Mouse (Mus musculus): ENCODE measurements around the gene Lbr. TPM values are rescaled to one million over a fixed set of nuclear protein-coding genes. Genes with fewer than 3 reads are reported as not detected.

Lbr gene
- 51.2 and 60.6 TPM in 2 replicates for polyA plus RNA-seq (2015; fragmentation: Nextera tagmentation; extraction: Ambion mirVana)

DNA sequence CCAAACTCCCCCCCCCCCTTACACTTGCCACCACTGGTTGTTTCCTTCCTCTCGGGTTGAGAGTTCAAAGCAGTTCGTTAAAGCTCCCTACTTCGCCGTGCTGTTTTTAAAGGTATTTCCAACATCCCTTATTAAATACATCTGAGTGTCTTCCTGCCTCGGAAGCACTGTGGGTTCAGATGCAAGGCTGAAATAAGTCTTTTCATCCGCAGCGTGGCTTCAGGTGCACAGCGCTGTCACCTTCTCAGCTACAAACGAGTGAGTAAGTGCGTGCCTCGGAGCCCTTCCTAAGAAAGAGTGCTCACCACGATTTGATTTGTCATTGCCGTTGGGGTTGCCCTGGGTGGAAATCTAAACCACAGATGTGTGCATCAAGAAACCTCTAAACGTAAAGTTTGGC is at the start of gene Lbr:
Lbr (minus strand) TSS at position 266 of the 400 bp plus-strand sequence.
- no peaks in the 10 kb centered on the region for H3K9me3 ChIP-seq (ENCODE audit: control insufficient read depth, low read length)
- peak within 1 kb of the TSS; percentile 87 for H3K4me2 ChIP-seq (ENCODE audit: low read length)
- peak within 1 kb of the TSS; percentile 68 for H3K4me3 ChIP-seq (replicated peaks; ENCODE audit: low read length)
- ATAC-seq: peak; percentile 1; the same call in 1 of the 2 replicates
- H3K27me3 ChIP-seq (replicated peaks; ENCODE audit: control insufficient read depth, insufficient read depth, low read length): no peaks in the 10 kb centered on the region
- peak within 1 kb of the TSS; percentile 79 for H3K27ac ChIP-seq (ENCODE audit: low read length)
- peaks cover 27% of the 10 kb centered on the region for H3K4me1 ChIP-seq (replicated peaks; ENCODE audit: control insufficient read depth, insufficient read depth, low read length)
- 2% methylated on average over 14 of the region's 14 CpGs for WGBS
- H3K9ac ChIP-seq (replicated peaks; ENCODE audit: low read depth, low read length): peak within 1 kb of the TSS; percentile 87
- H3K36me3 ChIP-seq (ENCODE audit: control insufficient read depth, insufficient read depth): 0 out of 2 replicates have a peak, but pooled peaks cover 2% of the 10 kb centered on the region

DNA sequence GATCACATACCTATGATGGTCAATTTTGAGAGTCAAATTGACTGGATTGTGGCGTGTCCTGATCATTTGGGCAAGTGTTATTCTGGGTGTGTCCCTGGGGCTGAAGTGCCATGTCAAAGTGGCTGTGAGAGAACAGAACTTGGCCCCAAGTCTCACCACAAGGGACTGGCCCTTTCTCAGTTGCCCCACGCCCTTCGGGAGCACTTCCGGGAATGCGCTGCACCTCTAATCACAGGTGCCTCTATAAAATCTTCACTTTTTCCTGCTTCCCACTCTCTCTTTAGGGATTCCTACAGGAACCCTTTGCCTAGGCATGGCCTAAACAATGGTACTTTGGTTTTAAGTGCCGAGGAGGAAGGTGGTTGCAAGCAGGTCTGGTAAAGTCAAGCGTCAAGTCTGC is 46.8 kb upstream of the Lbr start:
- 92% methylated on average over 7 of the region's 7 CpGs for WGBS
- H3K36me3 ChIP-seq (ENCODE audit: control insufficient read depth, insufficient read depth): no peaks in the 10 kb centered on the region
- H3K4me1 ChIP-seq (replicated peaks; ENCODE audit: control insufficient read depth, insufficient read depth, low read length): peaks cover 6% of the 10 kb centered on the region
- H3K9me3 ChIP-seq (ENCODE audit: control insufficient read depth, low read length): no peaks in the 10 kb centered on the region
- ATAC-seq: no peak
- H3K4me2 ChIP-seq (ENCODE audit: low read length): no peak overlapping the region
- H3K4me3 ChIP-seq (replicated peaks; ENCODE audit: low read length): no peak overlapping the region
- H3K27me3 ChIP-seq (replicated peaks; ENCODE audit: control insufficient read depth, insufficient read depth, low read length): no peaks in the 10 kb centered on the region
- H3K9ac ChIP-seq (replicated peaks; ENCODE audit: low read depth, low read length): no peak overlapping the region
- no peak overlapping the region for H3K27ac ChIP-seq (ENCODE audit: low read length)

DNA sequence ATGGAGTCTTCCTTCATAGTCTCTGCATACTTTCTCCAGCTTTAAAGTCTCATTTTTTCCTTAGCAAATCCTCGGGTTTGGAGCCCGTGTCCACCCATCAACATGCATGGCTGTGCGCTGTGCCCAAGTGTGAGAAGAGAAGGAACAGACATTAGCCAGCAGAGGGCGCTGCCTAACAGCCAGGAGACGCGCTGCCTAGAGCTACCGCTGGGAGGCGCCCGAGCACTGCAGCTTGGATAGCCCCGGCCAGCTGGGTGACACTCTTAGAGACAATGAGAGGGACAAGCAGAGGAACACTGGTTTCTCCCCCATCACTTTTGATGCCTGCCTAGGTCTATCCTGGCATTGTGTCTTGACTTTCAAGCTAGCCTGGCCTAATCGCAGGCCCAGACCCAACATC is 46.0 kb upstream of the Lbr start:
- WGBS: 6% methylated on average over 11 of the region's 11 CpGs
- peaks cover 3% of the 10 kb centered on the region for H3K4me1 ChIP-seq (replicated peaks; ENCODE audit: control insufficient read depth, insufficient read depth, low read length)
- H3K27me3 ChIP-seq (replicated peaks; ENCODE audit: control insufficient read depth, insufficient read depth, low read length): no peaks in the 10 kb centered on the region
- H3K27ac ChIP-seq (ENCODE audit: low read length): no peak overlapping the region
- no peaks in the 10 kb centered on the region for H3K9me3 ChIP-seq (ENCODE audit: control insufficient read depth, low read length)
- peak; percentile 76 for ATAC-seq
- H3K36me3 ChIP-seq (ENCODE audit: control insufficient read depth, insufficient read depth): no peaks in the 10 kb centered on the region
- H3K4me2 ChIP-seq (ENCODE audit: low read length): no peak overlapping the region
- H3K4me3 ChIP-seq (replicated peaks; ENCODE audit: low read length): no peak overlapping the region
- 0 out of 2 replicates have a peak overlapping the region, but pooled peaks have one; percentile 12 for H3K9ac ChIP-seq (replicated peaks; ENCODE audit: low read depth, low read length)

DNA sequence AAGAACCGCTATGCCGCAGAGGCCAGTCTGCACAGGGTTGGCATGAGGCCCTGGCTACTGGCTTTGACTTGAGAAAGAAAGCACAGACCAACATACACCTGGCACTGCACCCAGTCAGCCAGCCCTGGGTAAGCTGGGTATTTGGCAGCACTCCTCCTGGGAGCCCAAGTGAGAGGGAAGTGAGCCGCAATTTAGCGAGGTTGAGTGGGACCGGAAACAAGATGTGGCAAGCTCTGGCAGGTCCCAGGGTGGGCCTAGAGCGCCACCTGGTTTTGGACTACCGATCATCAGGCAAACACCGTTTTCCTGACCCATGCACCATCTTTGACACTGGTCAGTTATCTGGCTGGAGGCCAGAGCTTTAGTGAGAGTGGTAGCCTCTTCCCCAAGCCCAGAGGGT is 38.7 kb upstream of the Lbr start:
- no peaks in the 10 kb centered on the region for H3K36me3 ChIP-seq (ENCODE audit: control insufficient read depth, insufficient read depth)
- H3K27me3 ChIP-seq (replicated peaks; ENCODE audit: control insufficient read depth, insufficient read depth, low read length): no peaks in the 10 kb centered on the region
- no peak overlapping the region for H3K9ac ChIP-seq (replicated peaks; ENCODE audit: low read depth, low read length)
- no peaks in the 10 kb centered on the region for H3K9me3 ChIP-seq (ENCODE audit: control insufficient read depth, low read length)
- 32% methylated on average over 8 of the region's 8 CpGs for WGBS
- H3K4me2 ChIP-seq (ENCODE audit: low read length): no peak overlapping the region
- H3K4me3 ChIP-seq (replicated peaks; ENCODE audit: low read length): no peak overlapping the region
- no peak overlapping the region for H3K27ac ChIP-seq (ENCODE audit: low read length)
- H3K4me1 ChIP-seq (replicated peaks; ENCODE audit: control insufficient read depth, insufficient read depth, low read length): peaks cover 16% of the 10 kb centered on the region
- ATAC-seq: peak; percentile 79

DNA sequence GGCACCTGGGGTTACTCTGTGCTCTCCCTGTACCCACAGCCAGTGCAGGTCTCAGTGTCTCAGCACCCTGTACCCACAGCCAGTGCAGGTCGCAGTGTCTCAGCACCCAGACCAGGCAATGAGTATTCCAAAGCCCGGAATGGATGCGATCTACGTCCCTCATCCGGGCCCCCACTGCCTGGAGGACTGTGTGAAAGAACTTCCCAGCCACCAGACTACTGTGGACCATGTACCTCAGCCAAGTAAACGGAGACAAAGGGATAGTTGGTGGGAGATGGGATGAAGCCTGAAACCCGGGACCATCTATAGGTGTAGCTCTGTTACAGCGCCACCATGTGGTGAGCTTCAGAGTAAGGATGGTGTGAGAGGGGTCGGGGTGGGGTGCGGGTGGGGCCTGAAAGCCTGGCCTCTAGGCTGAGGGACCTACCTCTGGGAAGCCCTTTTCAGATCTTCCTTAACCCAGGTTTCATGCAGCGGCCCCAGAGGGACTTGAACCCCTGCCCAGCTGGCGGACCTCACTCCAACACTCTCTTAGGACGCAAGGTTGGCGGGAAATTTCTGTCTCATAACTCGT is 38.0 kb upstream of the Lbr start:
- Histone ChIP-seq H3K4me3 (replicated peaks; ENCODE audit: low read length) (no peak overlapping the region), H3K27me3 (replicated peaks; ENCODE audit: control insufficient read depth, insufficient read depth, low read length) (no peaks in the 10 kb centered on the region), H3K36me3 (ENCODE audit: control insufficient read depth, insufficient read depth) (no peaks in the 10 kb centered on the region), H3K27ac (ENCODE audit: low read length) (no peak overlapping the region), H3K9ac (replicated peaks; ENCODE audit: low read depth, low read length) (no peak overlapping the region), H3K4me1 (replicated peaks; ENCODE audit: control insufficient read depth, insufficient read depth, low read length) (peaks cover 16% of the 10 kb centered on the region), H3K9me3 (ENCODE audit: control insufficient read depth, low read length) (no peaks in the 10 kb centered on the region), H3K4me2 (ENCODE audit: low read length) (no peak overlapping the region)
- ATAC-seq: peak; percentile 23; the same call in 1 of the 2 replicates
- 49% methylated on average over 15 of the region's 15 CpGs for WGBS

DNA sequence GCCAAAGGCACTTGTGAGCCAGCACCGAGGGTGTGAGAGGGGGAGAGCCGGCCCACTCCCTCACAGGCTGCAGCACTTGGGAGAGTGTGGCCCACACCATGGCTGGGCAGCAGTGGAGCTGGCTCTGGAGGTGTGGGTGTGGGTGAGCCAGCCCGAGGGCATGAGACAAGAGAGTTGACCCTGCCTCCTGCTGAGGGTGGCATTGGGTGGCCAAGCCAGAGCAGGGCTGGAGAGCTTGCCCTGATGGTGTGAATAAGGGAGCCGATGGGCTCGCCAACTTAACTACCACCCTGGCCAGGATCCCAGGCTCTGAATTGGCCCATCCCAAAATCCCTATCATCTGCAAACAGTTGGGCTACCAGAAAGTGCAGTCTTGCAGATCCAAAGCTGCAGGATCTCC is 35.6 kb upstream of the Lbr start:
- Histone ChIP-seq H3K27ac (ENCODE audit: low read length) (no peak overlapping the region), H3K9me3 (ENCODE audit: control insufficient read depth, low read length) (no peaks in the 10 kb centered on the region), H3K36me3 (ENCODE audit: control insufficient read depth, insufficient read depth) (no peaks in the 10 kb centered on the region), H3K9ac (replicated peaks; ENCODE audit: low read depth, low read length) (no peak overlapping the region), H3K27me3 (replicated peaks; ENCODE audit: control insufficient read depth, insufficient read depth, low read length) (no peaks in the 10 kb centered on the region), H3K4me1 (replicated peaks; ENCODE audit: control insufficient read depth, insufficient read depth, low read length) (peaks cover 16% of the 10 kb centered on the region), H3K4me2 (ENCODE audit: low read length) (no peak overlapping the region), H3K4me3 (replicated peaks; ENCODE audit: low read length) (no peak overlapping the region)
- ATAC-seq: peak; percentile 41
- WGBS: 65% methylated on average over 5 of the region's 5 CpGs

DNA sequence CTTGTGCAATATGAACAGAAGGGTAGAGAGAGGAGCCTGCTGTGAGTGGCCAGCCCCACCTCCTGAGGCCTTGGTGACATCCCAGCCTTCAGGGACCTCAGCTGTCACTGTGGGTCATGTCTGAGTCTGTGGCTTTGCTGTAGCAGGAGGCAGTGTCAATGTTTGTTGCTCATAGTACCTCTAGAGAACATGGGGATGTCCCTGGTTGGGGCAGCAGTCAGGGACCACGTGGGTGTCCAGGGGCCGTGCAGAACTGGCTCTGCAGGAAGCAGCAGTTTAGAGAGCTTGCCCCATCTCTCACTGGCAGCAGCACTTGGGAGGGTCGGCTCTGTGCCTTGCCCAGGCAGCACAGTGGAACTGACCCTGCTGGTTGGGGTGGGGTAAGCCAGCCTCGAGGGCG is 34.2 kb upstream of the Lbr start:
- Histone ChIP-seq H3K27ac (ENCODE audit: low read length) (no peak overlapping the region), H3K9ac (replicated peaks; ENCODE audit: low read depth, low read length) (no peak overlapping the region), H3K27me3 (replicated peaks; ENCODE audit: control insufficient read depth, insufficient read depth, low read length) (no peaks in the 10 kb centered on the region), H3K9me3 (ENCODE audit: control insufficient read depth, low read length) (no peaks in the 10 kb centered on the region), H3K4me3 (replicated peaks; ENCODE audit: low read length) (no peak overlapping the region), H3K36me3 (ENCODE audit: control insufficient read depth, insufficient read depth) (no peaks in the 10 kb centered on the region), H3K4me2 (ENCODE audit: low read length) (no peak overlapping the region), H3K4me1 (replicated peaks; ENCODE audit: control insufficient read depth, insufficient read depth, low read length) (peaks cover 15% of the 10 kb centered on the region)
- ATAC-seq: no peak
- 49% methylated on average over 5 of the region's 5 CpGs for WGBS

DNA sequence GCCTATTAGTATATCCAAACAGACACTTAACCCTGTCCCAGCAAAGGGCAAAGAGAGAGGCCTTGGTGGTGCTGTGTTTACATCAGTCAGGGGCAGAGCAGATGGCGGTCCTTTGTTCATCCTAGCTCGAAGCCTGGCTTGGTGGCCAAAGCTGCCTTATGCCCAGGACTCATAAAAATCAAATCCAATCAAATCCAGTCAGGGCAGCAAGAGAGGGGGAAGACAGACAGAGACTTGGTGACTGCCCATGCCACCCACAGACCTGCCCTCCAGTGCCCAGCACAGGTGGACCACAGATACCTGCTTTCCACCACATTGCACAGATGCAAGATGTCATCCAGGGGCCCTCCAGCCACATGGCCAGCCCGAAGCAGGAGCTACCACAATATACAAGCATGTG is 33.8 kb upstream of the Lbr start:
- Histone ChIP-seq H3K9ac (replicated peaks; ENCODE audit: low read depth, low read length) (no peak overlapping the region), H3K27ac (ENCODE audit: low read length) (no peak overlapping the region), H3K4me1 (replicated peaks; ENCODE audit: control insufficient read depth, insufficient read depth, low read length) (peaks cover 11% of the 10 kb centered on the region), H3K27me3 (replicated peaks; ENCODE audit: control insufficient read depth, insufficient read depth, low read length) (no peaks in the 10 kb centered on the region), H3K4me3 (replicated peaks; ENCODE audit: low read length) (no peak overlapping the region), H3K36me3 (ENCODE audit: control insufficient read depth, insufficient read depth) (no peaks in the 10 kb centered on the region), H3K4me2 (ENCODE audit: low read length) (no peak overlapping the region), H3K9me3 (ENCODE audit: control insufficient read depth, low read length) (no peaks in the 10 kb centered on the region)
- 76% methylated on average over 3 of the region's 3 CpGs for WGBS
- ATAC-seq: no peak

DNA sequence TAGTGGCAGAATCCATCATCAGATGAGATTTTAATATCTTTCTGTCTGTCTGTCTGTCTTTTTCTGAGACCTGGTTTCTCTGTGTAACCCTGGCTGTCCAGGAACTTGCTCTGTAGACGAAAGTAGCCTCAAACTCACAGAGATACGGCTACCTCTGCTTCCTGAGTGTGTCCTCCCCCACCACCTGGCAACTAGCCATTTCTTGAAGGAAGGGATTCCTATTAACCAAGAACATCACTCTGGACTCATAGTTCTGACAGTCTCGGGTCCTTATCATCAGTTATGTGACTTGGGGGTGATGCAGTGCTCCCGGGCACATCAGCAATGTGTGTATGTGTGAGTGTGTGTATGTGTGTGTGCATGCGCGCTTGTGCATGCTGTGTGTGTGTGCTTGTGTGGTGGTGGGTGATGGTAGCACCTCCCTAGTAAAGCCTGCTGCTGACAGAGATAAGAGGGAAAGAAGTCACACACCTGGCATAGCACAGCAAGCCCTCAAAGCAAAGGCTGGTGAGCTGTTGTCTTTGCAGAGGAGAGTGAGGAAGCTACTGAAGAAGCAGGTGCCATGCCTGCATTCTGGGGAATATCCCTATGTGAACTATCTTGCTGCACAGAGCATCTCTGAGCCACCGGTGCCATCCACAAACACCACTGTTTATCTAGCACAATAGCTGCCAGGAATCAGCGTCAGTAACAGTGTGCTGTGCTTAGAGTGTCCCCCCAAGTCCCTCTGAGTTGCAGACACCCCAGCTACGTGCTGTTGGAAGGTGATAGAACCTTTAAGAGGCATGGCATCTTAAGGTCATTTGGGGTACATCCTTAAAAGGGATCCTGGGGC is 30.5 kb upstream of the Lbr start:
- 86% methylated on average over 9 of the region's 9 CpGs for WGBS
- Histone ChIP-seq H3K4me2 (ENCODE audit: low read length) (no peak overlapping the region), H3K4me3 (replicated peaks; ENCODE audit: low read length) (no peak overlapping the region), H3K36me3 (ENCODE audit: control insufficient read depth, insufficient read depth) (no peaks in the 10 kb centered on the region), H3K9ac (replicated peaks; ENCODE audit: low read depth, low read length) (no peak overlapping the region), H3K4me1 (replicated peaks; ENCODE audit: control insufficient read depth, insufficient read depth, low read length) (no peaks in the 10 kb centered on the region), H3K27ac (ENCODE audit: low read length) (no peak overlapping the region), H3K9me3 (ENCODE audit: control insufficient read depth, low read length) (no peaks in the 10 kb centered on the region), H3K27me3 (replicated peaks; ENCODE audit: control insufficient read depth, insufficient read depth, low read length) (no peaks in the 10 kb centered on the region)
- no peak for ATAC-seq
